Mouse (Mus musculus): ENCODE results near the gene Atp6v1g1. TPM values are rescaled to one million over a fixed set of nuclear protein-coding genes. Genes with fewer than 3 reads are reported as not detected.

Atp6v1g1 gene
- polyA plus RNA-seq, 1 experiment from 2014 or later = 365 TPM

DNA sequence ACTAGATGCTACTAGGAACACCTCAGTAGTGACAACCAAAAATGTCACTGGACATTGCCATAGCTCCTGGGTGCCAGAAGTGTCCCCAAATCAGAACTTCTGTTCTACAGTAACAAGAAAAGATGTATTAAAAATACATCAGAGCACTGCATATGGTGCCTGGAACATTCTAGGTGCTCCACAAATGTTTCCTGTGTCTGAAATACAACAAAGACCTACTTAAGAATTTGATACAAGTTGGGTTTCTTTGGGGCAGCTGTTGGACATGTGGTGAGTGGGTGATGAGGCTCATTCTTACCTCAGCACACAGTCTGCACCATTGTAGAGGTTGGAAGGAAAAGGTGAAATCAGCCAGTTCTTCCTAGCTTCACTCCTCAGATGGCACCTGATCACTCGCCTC, 8.3 kb downstream of the Atp6v1g1 start:
- Histone ChIP-seq H3K4me3 (no peak overlapping the region), H3K4me1 (replicated peaks) (peaks cover 42% of the 10 kb centered on the region), H3K27ac (no peak overlapping the region), H3K27me3 (ENCODE audit: insufficient read depth, poor library complexity, severe bottlenecking) (peaks cover 3% of the 10 kb centered on the region), H3K36me3 (peaks cover 63% of the 10 kb centered on the region), H3K9me3 (no peaks in the 10 kb centered on the region)
- DNase-seq (ENCODE audit: low spot score) = no peak
- WGBS = 97% methylated on average over 1 of the region's 1 CpGs

- Histone ChIP-seq H3K27ac (peak overlapping the region; percentile 9; the same call in 1 of the 2 replicates), H3K9me3 (no peaks in the 10 kb centered on the region), H3K4me3 (no peak overlapping the region), H3K36me3 (peaks cover 51% of the 10 kb centered on the region), H3K27me3 (ENCODE audit: insufficient read depth, poor library complexity, severe bottlenecking) (peaks cover 3% of the 10 kb centered on the region), H3K4me1 (replicated peaks) (peaks cover 53% of the 10 kb centered on the region)
- 33% methylated on average over 4 of the region's 4 CpGs for WGBS
- DNase-seq (ENCODE audit: low spot score) = peak; percentile 52
Observed at GRCm38 (mm10) chr4:63553789-63554576, 9.4 kb downstream of the Atp6v1g1 start.

GRCm38 (mm10) chr4:63554616-63555015, 10.0 kb downstream of the Atp6v1g1 start:
- Histone ChIP-seq H3K4me1 (replicated peaks) (peaks cover 59% of the 10 kb centered on the region), H3K4me3 (no peak overlapping the region), H3K27me3 (ENCODE audit: insufficient read depth, poor library complexity, severe bottlenecking) (peaks cover 3% of the 10 kb centered on the region), H3K27ac (peak overlapping the region; percentile 62; the same call in 1 of the 2 replicates), H3K9me3 (no peaks in the 10 kb centered on the region), H3K36me3 (peaks cover 45% of the 10 kb centered on the region)
- DNase-seq (ENCODE audit: low spot score) = no peak
- 40% methylated on average over 3 of the region's 3 CpGs for WGBS

- Histone ChIP-seq H3K36me3 (peaks cover 40% of the 10 kb centered on the region), H3K9me3 (no peaks in the 10 kb centered on the region), H3K27ac (peak overlapping the region; percentile 62; the same call in 1 of the 2 replicates), H3K4me3 (no peak overlapping the region), H3K27me3 (ENCODE audit: insufficient read depth, poor library complexity, severe bottlenecking) (peaks cover 3% of the 10 kb centered on the region), H3K4me1 (replicated peaks) (peaks cover 64% of the 10 kb centered on the region)
- no peak for DNase-seq (ENCODE audit: low spot score)
- WGBS = 93% methylated on average over 2 of the region's 2 CpGs
Observed at GRCm38 (mm10) chr4:63555111-63555510, 10.5 kb downstream of the Atp6v1g1 start.

- peaks cover 26% of the 10 kb centered on the region for H3K36me3 ChIP-seq
- 70% methylated on average over 5 of the region's 5 CpGs for WGBS
- peak overlapping the region; percentile 93; the same call in 1 of the 2 replicates for H3K27ac ChIP-seq
- peaks cover 78% of the 10 kb centered on the region for H3K4me1 ChIP-seq (replicated peaks)
- peaks cover 3% of the 10 kb centered on the region for H3K27me3 ChIP-seq (ENCODE audit: insufficient read depth, poor library complexity, severe bottlenecking)
- H3K4me3 ChIP-seq = 0 out of 2 replicates have a peak overlapping the region, but pooled peaks have one; percentile 3
- no peak for DNase-seq (ENCODE audit: low spot score)
- H3K9me3 ChIP-seq = no peaks in the 10 kb centered on the region
Observed at GRCm38 (mm10) chr4:63556665-63557064, 12.1 kb downstream of the Atp6v1g1 start.

DNA sequence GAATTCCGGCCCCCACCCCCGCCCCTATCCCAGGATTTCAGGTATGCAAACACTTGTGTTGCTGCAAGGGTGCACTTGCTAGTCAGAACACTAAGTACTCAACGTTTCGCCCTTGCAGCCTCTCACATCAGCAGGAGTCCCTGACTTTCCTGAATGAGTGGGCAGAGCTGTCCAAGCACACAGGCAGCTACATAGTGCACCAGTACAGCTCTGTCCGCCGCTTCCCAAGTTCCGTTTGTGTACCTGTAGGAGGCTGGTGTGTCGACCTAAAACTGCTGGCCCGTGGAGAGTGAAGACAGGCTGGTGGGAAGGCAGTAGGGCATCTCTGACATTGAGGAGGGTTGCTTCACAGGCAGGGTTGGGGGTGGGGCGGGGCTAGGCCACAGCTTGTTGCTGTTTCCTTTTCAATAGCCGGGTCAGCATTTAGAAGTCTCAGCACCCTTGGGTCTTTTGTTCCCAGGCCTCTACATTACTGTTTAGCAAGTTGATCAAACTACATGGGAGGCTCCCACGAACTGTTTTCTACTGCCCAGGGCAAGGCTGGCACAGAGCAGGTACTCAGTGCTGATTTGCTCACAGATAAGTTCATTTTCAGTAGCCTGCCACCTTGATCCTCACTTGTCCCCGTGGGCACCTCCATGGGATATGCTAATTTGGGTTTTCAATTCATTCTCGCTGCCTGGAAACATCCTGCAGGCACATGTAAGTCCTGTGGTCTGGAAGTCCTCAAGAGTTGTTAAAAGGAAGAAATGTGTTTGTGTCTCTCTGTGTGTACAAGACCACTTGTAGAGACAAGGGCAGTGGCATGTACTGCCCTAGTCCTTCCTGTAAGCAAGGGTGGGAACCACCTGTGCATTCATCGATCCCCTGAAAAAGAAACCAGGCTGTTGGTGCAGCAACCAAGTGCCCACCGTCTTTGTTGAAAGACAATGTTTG, 12.8 kb downstream of the Atp6v1g1 start:
- Histone ChIP-seq H3K4me3 (peak overlapping the region; percentile 3; the same call in 1 of the 2 replicates), H3K27me3 (ENCODE audit: insufficient read depth, poor library complexity, severe bottlenecking) (peaks cover 3% of the 10 kb centered on the region), H3K4me1 (replicated peaks) (peaks cover 82% of the 10 kb centered on the region), H3K36me3 (peaks cover 19% of the 10 kb centered on the region), H3K27ac (peak overlapping the region; percentile 93), H3K9me3 (no peaks in the 10 kb centered on the region)
- DNase-seq (ENCODE audit: low spot score) = no peak
- WGBS = 17% methylated on average over 16 of the region's 16 CpGs

DNA sequence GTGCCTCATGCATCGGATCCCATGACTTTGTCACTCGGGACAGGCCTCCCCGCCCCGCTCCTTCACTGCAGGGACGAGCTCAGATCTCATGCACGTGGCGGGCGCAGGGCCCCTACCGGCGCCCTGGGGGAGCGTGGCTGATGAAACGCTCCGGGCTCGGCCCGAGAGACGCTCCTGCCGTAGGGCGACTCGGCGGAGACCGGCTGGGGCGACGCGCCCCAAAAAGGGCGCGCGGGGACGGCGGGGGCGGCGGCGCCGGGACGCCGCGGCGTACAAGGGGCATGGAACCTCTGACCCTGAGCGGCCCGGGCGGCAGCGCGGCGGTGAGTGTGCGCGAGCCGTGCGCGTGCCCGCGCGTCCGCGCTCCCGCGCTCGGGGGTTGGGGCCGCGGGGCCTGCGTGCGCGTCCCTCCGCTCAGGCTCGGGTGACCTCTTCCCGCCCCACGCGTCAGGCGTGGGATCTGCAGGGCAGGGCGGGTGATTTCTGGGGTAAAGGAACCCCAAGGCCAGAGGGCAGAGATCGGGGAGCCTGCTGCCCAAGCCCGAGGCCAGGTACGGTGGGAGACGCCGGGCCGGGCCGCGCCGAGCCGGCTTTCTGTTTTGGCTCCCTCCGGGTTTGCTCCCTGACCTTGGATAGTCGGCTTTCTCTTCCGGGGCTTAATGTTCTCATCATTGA, 14.0 kb downstream of the Atp6v1g1 start, which contains the start of gene Tmem268:
Tmem268 (plus strand) TSS at position 375 of the 675 bp plus-strand sequence.
- Histone ChIP-seq H3K9me3 (no peaks in the 10 kb centered on the region), H3K36me3 (peaks cover 13% of the 10 kb centered on the region; the same call in 1 of the 2 replicates), H3K4me1 (replicated peaks) (peaks cover 80% of the 10 kb centered on the region), H3K27me3 (ENCODE audit: insufficient read depth, poor library complexity, severe bottlenecking) (peaks cover 3% of the 10 kb centered on the region), H3K27ac (peak within 1 kb of the TSS; percentile 93), H3K4me3 (peak within 1 kb of the TSS; percentile 73)
- DNase-seq (ENCODE audit: low spot score) = peak; percentile 78
- under 1% methylated on average over 81 of the region's 81 CpGs for WGBS

GRCm38 (mm10) chr4:63559127-63559697, 14.6 kb downstream of the Atp6v1g1 start:
- H3K27me3 ChIP-seq (ENCODE audit: insufficient read depth, poor library complexity, severe bottlenecking) = peaks cover 3% of the 10 kb centered on the region
- peaks cover 74% of the 10 kb centered on the region for H3K4me1 ChIP-seq (replicated peaks)
- 33% methylated on average over 9 of the region's 9 CpGs for WGBS
- H3K27ac ChIP-seq = peak overlapping the region; percentile 93
- no peak for DNase-seq (ENCODE audit: low spot score)
- peaks cover 12% of the 10 kb centered on the region; the same call in 1 of the 2 replicates for H3K36me3 ChIP-seq
- no peaks in the 10 kb centered on the region for H3K9me3 ChIP-seq
- peak overlapping the region; percentile 73 for H3K4me3 ChIP-seq

GRCm38 (mm10) chr4:63560079-63560478, 15.5 kb downstream of the Atp6v1g1 start:
- DNase-seq (ENCODE audit: low spot score) = no peak
- H3K36me3 ChIP-seq = peaks cover 8% of the 10 kb centered on the region; the same call in 1 of the 2 replicates
- WGBS = 54% methylated on average over 8 of the region's 8 CpGs
- H3K4me3 ChIP-seq = no peak overlapping the region
- H3K4me1 ChIP-seq (replicated peaks) = peaks cover 65% of the 10 kb centered on the region
- H3K9me3 ChIP-seq = no peaks in the 10 kb centered on the region
- H3K27me3 ChIP-seq (ENCODE audit: insufficient read depth, poor library complexity, severe bottlenecking) = peaks cover 3% of the 10 kb centered on the region
- peak overlapping the region; percentile 73 for H3K27ac ChIP-seq

GRCm38 (mm10) chr4:63561861-63562675, 17.5 kb downstream of the Atp6v1g1 start:
- DNase-seq (ENCODE audit: low spot score) = no peak
- Histone ChIP-seq H3K36me3 (peaks cover 20% of the 10 kb centered on the region; the same call in 1 of the 2 replicates), H3K4me1 (replicated peaks) (peaks cover 51% of the 10 kb centered on the region), H3K9me3 (no peaks in the 10 kb centered on the region), H3K27ac (no peak overlapping the region), H3K4me3 (no peak overlapping the region), H3K27me3 (ENCODE audit: insufficient read depth, poor library complexity, severe bottlenecking) (no peaks in the 10 kb centered on the region; the same call in 1 of the 2 replicates)
- WGBS = 82% methylated on average over 7 of the region's 7 CpGs

- Histone ChIP-seq H3K27me3 (ENCODE audit: insufficient read depth, poor library complexity, severe bottlenecking) (no peaks in the 10 kb centered on the region; the same call in 1 of the 2 replicates), H3K9me3 (no peaks in the 10 kb centered on the region), H3K4me3 (no peak overlapping the region), H3K27ac (no peak overlapping the region), H3K4me1 (replicated peaks) (peaks cover 45% of the 10 kb centered on the region), H3K36me3 (peaks cover 20% of the 10 kb centered on the region; the same call in 1 of the 2 replicates)
- 89% methylated on average over 4 of the region's 4 CpGs for WGBS
- no peak for DNase-seq (ENCODE audit: low spot score)
Observed at GRCm38 (mm10) chr4:63562742-63563141, 18.2 kb downstream of the Atp6v1g1 start.
